Mouse (Mus musculus) neural tube, embryonic 12.5 days (tissue): Measurements from ENCODE around the gene Qtrt2. TPM values are rescaled to one million over a fixed set of nuclear protein-coding genes. Genes with fewer than 3 reads are reported as not detected.

Experiments
- ATAC-seq: fragments of 200-750 bp; cut with Nextera tagmentation; 2 replicates; pipeline ENCODE4 v1.8.0; 2017; ENCODE audit warnings: low read depth, mild to moderate bottlenecking, moderate TSS enrichment, moderate library complexity; ENCODE audit not compliant: low FRiP score
- H3K27ac ChIP-seq: fragments of 300-500 bp; sonication (generic); 2 replicates; pipeline ENCODE4 v1.5.1; 2016
- H3K27me3 ChIP-seq: fragments of 300-500 bp; sonication (generic); replicated peaks from 2 replicates; pipeline ENCODE4 v1.6.1; 2016; ENCODE audit warnings: mild to moderate bottlenecking
- H3K36me3 ChIP-seq: fragments of 300-500 bp; sonication (generic); 2 replicates; pipeline ENCODE4 v1.6.1; 2016; ENCODE audit warnings: mild to moderate bottlenecking
- H3K4me1 ChIP-seq: fragments of 300-500 bp; sonication (generic); 2 replicates; pipeline ENCODE4 v1.6.1; 2016
- H3K4me2 ChIP-seq: fragments of 300-500 bp; sonication (generic); replicated peaks from 2 replicates; pipeline ENCODE4 v1.6.1; 2016; ENCODE audit warnings: mild to moderate bottlenecking
- H3K4me3 ChIP-seq: fragments of 300-500 bp; sonication (generic); 2 replicates; pipeline ENCODE4 v1.5.1; 2016
- H3K9ac ChIP-seq: fragments of 300-500 bp; sonication (generic); 2 replicates; pipeline ENCODE4 v1.6.1; 2016; ENCODE audit warnings: mild to moderate bottlenecking
- H3K9me3 ChIP-seq: fragments of 300-500 bp; sonication (generic); 2 replicates; pipeline ENCODE4 v1.6.1; 2016; ENCODE audit warnings: mild to moderate bottlenecking
- WGBS: fragments of 180-500 bp; shearing (Covaris S2); methylation state at CpG from one replicate; pipeline ENCODE4 v1.1.7; 2016; 5-methylcytosine and 5-hydroxymethylcytosine counted together
- polyA plus RNA-seq: library from polyadenylated mRNA; unstranded; fragments of >200 nt; fragmentation: Nextera tagmentation; extraction: Ambion mirVana; gene quantifications from 2 replicates; pipeline ENCODE4 v1.2.1, GENCODE M21; 2016

Gene Qtrt2
- polyA plus RNA-seq, 1 experiment from 2014 or later: 25.8 TPM

DNA sequence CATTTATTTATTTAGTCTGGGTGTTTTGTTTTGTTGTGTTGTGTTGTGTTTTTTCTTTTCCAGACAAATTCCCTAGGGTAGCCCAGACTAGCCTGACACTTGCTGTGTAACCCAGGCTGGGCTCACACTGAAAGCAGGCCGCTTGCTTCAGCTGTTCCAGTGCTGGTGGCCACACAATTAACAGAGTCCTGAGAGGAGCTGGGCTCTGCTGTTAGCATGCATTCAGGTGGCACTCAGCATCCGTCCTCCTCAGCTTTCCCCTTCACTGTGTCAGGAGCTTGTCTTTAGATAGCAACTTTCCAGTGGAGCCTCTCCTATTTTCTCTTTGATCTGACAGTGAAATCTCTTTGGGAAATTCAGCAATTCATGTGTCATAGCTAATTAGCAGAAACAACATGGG, 4.6 kb downstream of the Qtrt2 start:
- Histone ChIP-seq H3K4me1 (no peaks in the 10 kb centered on the region), H3K27me3 (no peaks in the 10 kb centered on the region), H3K9ac (no peak overlapping the region), H3K36me3 (no peaks in the 10 kb centered on the region), H3K9me3 (no peaks in the 10 kb centered on the region), H3K4me2 (no peak overlapping the region), H3K27ac (no peak overlapping the region), H3K4me3 (no peak overlapping the region)
- no peak for ATAC-seq
- WGBS: 80% methylated on average over 2 of the region's 2 CpGs

DNA sequence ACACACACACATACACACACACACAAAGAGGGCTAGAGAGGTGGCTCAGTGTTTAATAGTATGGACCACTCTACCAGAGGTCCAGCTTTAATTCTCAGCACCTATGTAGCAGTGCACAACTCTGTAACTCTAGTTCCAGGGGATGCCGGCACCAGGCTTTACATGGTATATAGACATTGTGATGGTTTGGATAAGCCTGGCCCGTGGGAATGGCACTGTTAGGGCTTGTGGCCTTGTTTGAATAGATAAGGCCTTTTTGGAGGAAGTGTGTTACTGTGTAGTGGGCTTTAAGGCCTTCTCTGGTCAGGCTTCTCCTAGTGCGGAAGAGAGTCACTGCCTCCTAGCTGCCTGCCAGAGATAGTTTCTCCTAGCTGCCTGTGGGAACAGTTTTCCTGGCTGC, 7.7 kb downstream of the Qtrt2 start:
- no peak overlapping the region for H3K27ac ChIP-seq
- 89% methylated on average over 3 of the region's 3 CpGs for WGBS

DNA sequence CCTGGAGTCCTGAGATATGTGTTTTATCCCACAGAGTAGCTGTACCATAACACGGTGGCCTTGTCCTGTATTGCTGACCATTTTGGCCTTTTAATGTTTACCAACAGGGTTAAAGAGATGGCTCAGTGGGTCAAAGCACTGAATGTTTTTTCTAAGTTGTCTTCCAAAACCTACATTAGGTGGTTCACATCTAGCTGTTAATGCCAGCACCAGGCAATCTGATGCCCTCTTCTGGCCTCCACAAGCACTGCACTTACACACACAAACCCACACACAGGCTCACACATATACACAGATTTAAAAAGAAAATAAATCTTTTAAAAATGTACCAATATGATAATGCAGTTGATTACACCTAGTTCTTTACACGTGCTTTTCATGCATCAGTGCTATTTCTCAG, 17.7 kb downstream of the Qtrt2 start:
- Histone ChIP-seq H3K4me1 (no peaks in the 10 kb centered on the region), H3K36me3 (peaks cover 3% of the 10 kb centered on the region; the same call in 1 of the 2 replicates), H3K9ac (no peak overlapping the region), H3K27ac (no peak overlapping the region), H3K9me3 (no peaks in the 10 kb centered on the region), H3K4me2 (no peak overlapping the region), H3K4me3 (no peak overlapping the region), H3K27me3 (no peaks in the 10 kb centered on the region)
- ATAC-seq: no peak
- WGBS: 86% methylated on average over 2 of the region's 2 CpGs

More for the DNA sequence above, 7.7 kb downstream of the Qtrt2 start:
- no peak for ATAC-seq
- no peaks in the 10 kb centered on the region for H3K4me1 ChIP-seq
- no peak overlapping the region for H3K4me2 ChIP-seq
- no peaks in the 10 kb centered on the region; the same call in 1 of the 2 replicates for H3K36me3 ChIP-seq
- H3K9ac ChIP-seq: no peak overlapping the region
- no peak overlapping the region for H3K4me3 ChIP-seq
- H3K9me3 ChIP-seq: no peaks in the 10 kb centered on the region
- H3K27me3 ChIP-seq: no peaks in the 10 kb centered on the region

DNA sequence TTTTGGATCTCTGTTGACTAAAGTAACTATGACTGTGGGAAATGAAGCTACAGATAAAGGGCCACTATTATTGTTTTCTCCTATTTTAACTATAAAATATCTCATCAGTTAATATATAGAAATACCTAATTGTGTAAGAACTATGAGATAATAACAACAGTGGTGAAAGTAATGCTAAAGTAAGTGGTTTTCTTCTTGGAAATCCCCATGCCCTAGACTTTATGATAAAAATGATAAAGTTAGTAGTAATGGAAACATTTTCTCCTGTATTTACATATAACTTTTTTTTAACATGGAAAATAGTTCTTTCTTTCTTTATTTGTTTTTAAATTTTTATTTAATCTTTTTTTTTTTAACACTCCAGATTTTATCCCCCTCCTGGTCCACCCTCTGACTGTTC, 26.0 kb downstream of the Qtrt2 start:
- no peaks in the 10 kb centered on the region for H3K4me1 ChIP-seq
- no peak overlapping the region for H3K27ac ChIP-seq
- H3K4me3 ChIP-seq: no peak overlapping the region
- H3K36me3 ChIP-seq: no peaks in the 10 kb centered on the region
- H3K27me3 ChIP-seq: no peaks in the 10 kb centered on the region
- H3K9me3 ChIP-seq: no peaks in the 10 kb centered on the region
- H3K4me2 ChIP-seq: no peak overlapping the region
- no peak for ATAC-seq
- no peak overlapping the region for H3K9ac ChIP-seq

DNA sequence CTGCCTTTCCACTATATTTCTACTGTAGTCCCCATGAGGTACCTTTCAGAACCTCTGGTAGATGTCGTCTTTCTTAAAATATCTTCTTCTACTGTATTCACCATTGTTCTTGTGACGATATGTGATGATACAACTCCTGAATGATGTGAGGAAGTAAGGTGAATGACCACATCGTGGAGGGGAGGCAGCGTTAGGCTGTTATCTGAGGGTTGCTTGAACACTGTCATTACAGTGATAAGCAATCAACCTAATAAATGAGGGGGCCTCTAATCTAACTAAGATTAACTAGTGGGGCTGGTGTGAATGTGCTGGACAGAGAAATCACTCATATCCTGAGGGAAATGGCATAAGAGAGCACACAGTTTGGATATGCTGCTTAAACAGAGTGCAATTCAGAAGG, 26.5 kb downstream of the Qtrt2 start:
- H3K4me3 ChIP-seq: no peak overlapping the region
- 91% methylated on average over 4 of the region's 4 CpGs for WGBS
- no peaks in the 10 kb centered on the region for H3K36me3 ChIP-seq
- H3K9ac ChIP-seq: no peak overlapping the region
- no peaks in the 10 kb centered on the region for H3K27me3 ChIP-seq
- H3K4me1 ChIP-seq: no peaks in the 10 kb centered on the region
- ATAC-seq: no peak
- no peak overlapping the region for H3K4me2 ChIP-seq
- no peak overlapping the region for H3K27ac ChIP-seq
- H3K9me3 ChIP-seq: no peaks in the 10 kb centered on the region

DNA sequence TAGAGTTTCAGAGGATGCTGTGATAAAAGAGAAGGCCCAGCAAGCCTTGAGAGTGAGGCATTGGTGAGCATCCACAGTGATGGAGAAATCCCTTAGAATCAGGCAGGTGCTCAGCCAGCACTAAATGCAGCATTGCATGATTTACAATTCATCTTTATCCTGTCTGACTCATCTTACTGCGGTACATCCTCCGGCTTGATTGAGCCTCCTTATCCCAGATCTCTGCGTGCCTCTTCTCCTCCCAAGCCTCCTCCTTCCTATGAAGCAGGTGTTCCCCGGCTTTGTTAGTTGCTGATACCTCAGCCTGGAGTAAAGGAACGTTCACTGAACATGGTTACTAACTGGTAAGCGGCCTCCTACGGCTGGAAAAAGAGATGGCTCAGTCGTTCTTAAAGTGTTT, 32.1 kb downstream of the Qtrt2 start:
- Histone ChIP-seq H3K36me3 (no peaks in the 10 kb centered on the region), H3K9ac (no peak overlapping the region), H3K27me3 (no peaks in the 10 kb centered on the region), H3K27ac (no peak overlapping the region), H3K9me3 (no peaks in the 10 kb centered on the region), H3K4me3 (no peak overlapping the region), H3K4me2 (no peak overlapping the region), H3K4me1 (peaks cover 4% of the 10 kb centered on the region; the same call in 1 of the 2 replicates)
- WGBS: 89% methylated on average over 8 of the region's 8 CpGs
- ATAC-seq: no peak

DNA sequence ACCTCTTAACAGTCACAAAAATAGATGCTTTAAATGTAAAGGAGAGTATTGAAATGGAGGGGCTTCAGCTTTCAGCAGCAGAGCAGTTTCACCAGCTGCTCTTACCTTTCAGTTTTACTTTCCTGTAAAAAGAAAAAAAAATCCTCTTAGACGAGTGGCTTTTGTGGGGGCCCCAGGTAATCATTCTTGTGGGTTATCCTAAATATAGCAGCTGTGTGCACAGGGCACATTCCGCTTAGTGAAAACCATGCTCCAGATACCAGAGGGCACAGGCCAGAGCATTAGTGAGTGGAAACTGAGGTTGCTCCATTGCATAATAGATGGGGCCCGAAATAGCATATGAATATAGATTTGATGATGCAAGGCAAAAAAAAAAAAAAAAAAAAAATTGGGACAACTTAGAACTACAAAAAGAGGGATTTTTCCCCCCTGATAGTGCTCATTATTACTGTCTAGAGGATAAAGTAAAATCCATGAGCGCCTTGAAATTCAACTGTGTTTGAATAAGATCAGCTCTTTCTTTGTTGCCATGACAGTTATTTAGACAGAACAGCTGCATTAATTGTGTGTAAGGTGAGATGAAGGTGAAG, 35.8 kb downstream of the Qtrt2 start:
- Histone ChIP-seq H3K4me2 (peak overlapping the region; percentile 70), H3K27ac (no peak overlapping the region), H3K9ac (no peak overlapping the region), H3K4me1 (peaks cover 10% of the 10 kb centered on the region; the same call in 1 of the 2 replicates), H3K9me3 (no peaks in the 10 kb centered on the region), H3K27me3 (no peaks in the 10 kb centered on the region), H3K4me3 (no peak overlapping the region), H3K36me3 (no peaks in the 10 kb centered on the region)
- 88% methylated on average over 4 of the region's 4 CpGs for whole genome bisulfite sequencing
- ATAC-seq: no peak

DNA sequence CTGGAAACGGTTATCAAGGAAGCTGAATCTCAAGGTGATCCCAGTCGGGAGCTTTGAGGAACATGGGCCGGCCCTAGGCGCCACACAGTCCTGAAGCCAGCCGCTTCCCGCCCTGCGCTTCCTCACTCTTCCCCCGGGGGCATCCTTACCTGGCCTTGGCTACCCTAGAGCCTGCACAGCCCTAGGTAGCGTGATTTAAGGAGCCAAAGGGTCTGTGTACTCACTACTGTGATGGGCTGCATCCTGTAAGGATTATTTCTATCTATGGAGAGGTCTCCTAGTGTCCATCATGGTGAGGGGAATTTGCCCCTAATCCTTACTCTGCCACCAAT, 36.6 kb downstream of the Qtrt2 start:
- H3K4me2 ChIP-seq: peak overlapping the region; percentile 70
- 0% methylated on average over 9 of the region's 9 CpGs for WGBS
- peaks cover 10% of the 10 kb centered on the region; the same call in 1 of the 2 replicates for H3K4me1 ChIP-seq
- peak overlapping the region; percentile 67 for H3K4me3 ChIP-seq
- H3K36me3 ChIP-seq: no peaks in the 10 kb centered on the region
- H3K9ac ChIP-seq: peak overlapping the region; percentile 79
- H3K27me3 ChIP-seq: no peaks in the 10 kb centered on the region
- H3K9me3 ChIP-seq: no peaks in the 10 kb centered on the region
- ATAC-seq: peak; percentile 98
- H3K27ac ChIP-seq: no peak overlapping the region

DNA sequence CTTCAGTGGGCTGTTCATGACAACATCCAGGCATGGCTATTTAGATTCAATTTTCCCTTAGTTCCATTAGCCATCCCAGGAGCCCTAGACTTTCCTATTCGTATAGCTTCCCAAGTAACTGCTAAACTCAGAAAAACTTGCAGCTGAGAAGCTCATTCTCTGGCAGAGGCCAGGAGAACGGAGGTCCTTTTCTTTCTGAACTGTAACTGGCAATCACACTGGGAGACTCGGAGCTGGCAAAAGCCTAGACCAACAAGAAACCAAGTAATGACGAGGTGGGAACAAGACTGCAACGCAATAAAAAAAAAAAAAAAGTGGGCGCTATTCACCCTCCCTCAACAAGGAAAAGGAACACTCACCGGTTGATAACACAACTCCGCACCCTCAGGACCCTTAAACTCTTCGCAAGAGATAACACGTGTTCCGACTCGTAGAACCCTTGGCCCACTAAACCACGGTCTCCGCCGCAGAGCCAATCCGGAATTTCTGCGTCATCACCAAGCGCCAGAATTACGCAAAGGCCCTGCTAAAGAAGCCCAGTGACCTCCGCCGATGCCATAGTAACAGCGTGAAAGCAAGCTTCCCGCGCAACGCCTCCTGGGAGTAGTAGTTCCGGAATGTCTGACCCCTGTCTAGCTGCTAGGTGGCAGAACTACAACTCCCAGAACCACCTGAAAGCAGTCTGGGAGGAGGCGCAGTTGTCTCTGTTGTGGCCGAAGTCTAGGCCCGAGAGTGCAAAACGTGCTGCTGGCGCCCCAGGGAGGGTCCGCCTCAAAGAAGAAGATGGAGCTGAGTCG, 37.2 kb downstream of the Qtrt2 start, which contains the start of gene Ccdc191:
Ccdc191 (plus strand) TSS at position 593 of the 797 bp plus-strand sequence.
- Histone ChIP-seq H3K27ac (no peak within 1 kb of the TSS), H3K27me3 (no peaks in the 10 kb centered on the region), H3K4me2 (peak within 1 kb of the TSS; percentile 82), H3K4me1 (peaks cover 10% of the 10 kb centered on the region; the same call in 1 of the 2 replicates), H3K36me3 (no peaks in the 10 kb centered on the region), H3K9me3 (no peaks in the 10 kb centered on the region), H3K9ac (peak within 1 kb of the TSS; percentile 79), H3K4me3 (peak within 1 kb of the TSS; percentile 67)
- WGBS: under 1% methylated on average over 33 of the region's 33 CpGs
- ATAC-seq: peak; percentile 100

DNA sequence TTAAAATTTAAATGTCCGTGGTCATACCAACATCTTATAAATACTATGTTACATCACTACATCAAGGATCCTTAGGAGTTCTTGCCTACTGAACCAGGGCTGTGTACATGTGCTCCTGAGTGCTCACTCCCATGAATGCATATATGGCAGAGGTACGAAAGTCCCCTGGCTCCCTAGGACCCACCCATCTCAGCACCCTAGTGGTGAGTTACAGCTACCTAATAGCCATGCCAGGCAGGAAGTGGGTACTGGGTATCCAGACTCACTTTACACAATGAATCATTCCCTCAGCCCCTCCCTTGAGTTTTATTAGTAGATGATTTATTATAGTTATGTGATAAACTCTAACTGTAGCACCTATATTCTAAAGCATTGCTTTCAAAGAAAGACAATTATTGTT, 44.3 kb downstream of the Qtrt2 start:
- Histone ChIP-seq H3K9ac (no peak overlapping the region), H3K4me3 (no peak overlapping the region), H3K4me1 (no peaks in the 10 kb centered on the region), H3K9me3 (no peaks in the 10 kb centered on the region), H3K27me3 (no peaks in the 10 kb centered on the region), H3K4me2 (no peak overlapping the region), H3K27ac (no peak overlapping the region), H3K36me3 (peaks cover 16% of the 10 kb centered on the region)
- no peak for ATAC-seq
- whole genome bisulfite sequencing: 99% methylated on average over 2 of the region's 2 CpGs

DNA sequence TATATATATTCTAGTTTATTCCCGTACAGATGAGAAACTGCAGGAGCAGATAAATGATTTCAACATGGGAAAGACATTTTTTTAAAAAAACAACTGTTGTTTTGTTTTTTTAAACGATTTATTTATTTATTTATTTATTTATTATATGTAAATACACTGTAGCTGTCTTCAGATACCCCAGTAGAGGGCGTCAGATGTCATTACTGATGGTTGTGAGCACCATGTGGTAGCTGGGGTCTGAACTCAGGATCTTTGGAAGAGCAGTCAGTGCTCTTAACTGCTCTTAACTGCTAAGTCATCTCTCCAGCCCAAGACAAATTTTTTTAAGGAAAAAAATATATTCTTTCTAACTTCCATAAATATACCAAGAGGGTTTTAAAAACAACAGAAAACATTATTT, 45.0 kb downstream of the Qtrt2 start:
- WGBS: 58% methylated on average over 3 of the region's 3 CpGs
- Histone ChIP-seq H3K4me1 (no peaks in the 10 kb centered on the region), H3K9me3 (no peaks in the 10 kb centered on the region), H3K9ac (no peak overlapping the region), H3K27me3 (no peaks in the 10 kb centered on the region), H3K27ac (no peak overlapping the region), H3K4me2 (no peak overlapping the region), H3K36me3 (peaks cover 17% of the 10 kb centered on the region), H3K4me3 (no peak overlapping the region)
- no peak for ATAC-seq

DNA sequence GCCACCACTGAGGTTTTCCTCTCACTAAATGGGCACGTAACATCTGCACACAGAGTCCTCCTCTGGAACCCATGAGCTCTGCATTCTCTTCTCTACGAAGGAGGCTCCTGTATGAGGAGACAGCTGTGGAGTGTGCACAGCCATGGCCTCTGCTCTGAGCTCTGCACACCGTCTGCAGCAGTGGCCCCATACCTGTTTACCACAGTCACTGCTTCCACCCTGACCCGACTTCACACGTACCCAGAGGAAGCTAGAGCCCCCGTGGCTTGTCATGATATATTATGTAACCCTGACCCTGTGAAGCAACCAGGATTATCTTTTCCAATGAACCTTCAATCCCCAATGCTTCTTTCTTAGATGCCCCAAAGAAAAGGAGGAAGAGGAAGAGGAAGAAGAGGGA, 46.8 kb downstream of the Qtrt2 start:
- no peak overlapping the region for H3K9ac ChIP-seq

DNA sequence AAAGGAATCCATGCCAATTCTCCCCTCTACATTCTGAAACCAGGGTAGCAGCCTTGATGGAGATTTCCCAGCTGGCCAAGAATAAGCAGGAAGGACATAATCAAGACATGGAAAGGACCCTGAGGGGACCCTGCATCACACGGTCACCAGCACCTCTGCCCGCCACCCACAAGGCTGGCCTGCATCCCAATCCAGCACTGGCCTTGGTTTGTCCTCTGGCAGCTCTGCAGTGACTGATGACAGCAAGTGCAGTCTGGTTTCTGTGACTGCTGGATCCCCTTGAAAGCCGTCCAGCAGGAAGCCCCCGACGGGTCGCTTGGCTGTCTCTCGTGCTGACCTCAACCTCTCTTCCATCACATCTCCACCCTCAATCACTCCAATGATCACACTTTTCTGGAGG, 55.2 kb downstream of the Qtrt2 start:
- 0 out of 2 replicates have a peak, but pooled peaks cover 3% of the 10 kb centered on the region for H3K4me1 ChIP-seq
- no peaks in the 10 kb centered on the region for H3K9me3 ChIP-seq
- H3K27me3 ChIP-seq: no peaks in the 10 kb centered on the region
- H3K9ac ChIP-seq: no peak overlapping the region
- no peak overlapping the region for H3K4me2 ChIP-seq
- WGBS: 92% methylated on average over 7 of the region's 7 CpGs
- H3K27ac ChIP-seq: no peak overlapping the region
- H3K36me3 ChIP-seq: peaks cover 47% of the 10 kb centered on the region
- no peak overlapping the region for H3K4me3 ChIP-seq
- ATAC-seq: no peak

More for the DNA sequence above, 46.8 kb downstream of the Qtrt2 start:
- H3K27me3 ChIP-seq: no peaks in the 10 kb centered on the region
- 91% methylated on average over 6 of the region's 6 CpGs for WGBS
- no peaks in the 10 kb centered on the region for H3K9me3 ChIP-seq
- peaks cover 33% of the 10 kb centered on the region for H3K36me3 ChIP-seq
- H3K4me3 ChIP-seq: no peak overlapping the region
- no peaks in the 10 kb centered on the region for H3K4me1 ChIP-seq
- no peak overlapping the region for H3K4me2 ChIP-seq
- ATAC-seq: no peak
- no peak overlapping the region for H3K27ac ChIP-seq
